Mouse (Mus musculus): ENCODE measurements around the gene Dppa3. TPM values are rescaled to one million over a fixed set of nuclear protein-coding genes. Genes with fewer than 3 reads are reported as not detected.
A peak's percentile ranks its signal among the peaks of the same experiment; 100 is the strongest.

Gene Dppa3
- polyA plus RNA-seq, 1 experiment from 2014 or later = not detected

DNA sequence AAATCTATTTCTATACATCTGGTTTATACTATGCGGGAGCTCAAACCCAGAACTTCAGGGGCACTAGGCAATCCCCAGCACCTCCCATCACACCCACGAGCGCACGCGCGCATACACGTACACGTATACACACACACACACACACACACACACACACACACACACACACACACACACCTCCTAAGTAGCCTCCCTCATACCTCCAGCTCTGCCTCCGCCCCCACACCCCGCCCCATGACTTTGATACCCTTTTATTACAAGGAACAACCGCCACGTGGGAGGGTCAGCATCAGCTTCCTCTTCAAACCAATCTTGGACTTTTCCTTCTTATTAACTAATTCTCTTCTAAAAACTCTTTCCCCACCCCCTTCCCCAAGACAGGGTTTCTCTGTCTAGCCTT, 18.5 kb upstream of the Dppa3 start:
- peaks cover 6% of the 10 kb centered on the region; the same call in 1 of the 2 replicates for H3K4me1 ChIP-seq (ENCODE audit: control insufficient read depth, insufficient read depth, low read length)
- H3K27ac ChIP-seq (ENCODE audit: low read length) = no peak overlapping the region
- H3K9ac ChIP-seq (ENCODE audit: low read length) = no peak overlapping the region
- H3K4me2 ChIP-seq (ENCODE audit: low read depth, low read length) = no peak overlapping the region
- ATAC-seq (replicated peaks; ENCODE audit: extremely low read depth, insufficient read depth, low FRiP score) = no peak
- no peaks in the 10 kb centered on the region for H3K27me3 ChIP-seq (ENCODE audit: control insufficient read depth, insufficient read depth, low read length)
- 85% methylated on average over 12 of the region's 12 CpGs for WGBS
- H3K4me3 ChIP-seq (ENCODE audit: low read length) = no peak overlapping the region
- H3K36me3 ChIP-seq (ENCODE audit: control insufficient read depth, insufficient read depth) = no peaks in the 10 kb centered on the region
- no peaks in the 10 kb centered on the region for H3K9me3 ChIP-seq (replicated peaks; ENCODE audit: control insufficient read depth, low read length)

DNA sequence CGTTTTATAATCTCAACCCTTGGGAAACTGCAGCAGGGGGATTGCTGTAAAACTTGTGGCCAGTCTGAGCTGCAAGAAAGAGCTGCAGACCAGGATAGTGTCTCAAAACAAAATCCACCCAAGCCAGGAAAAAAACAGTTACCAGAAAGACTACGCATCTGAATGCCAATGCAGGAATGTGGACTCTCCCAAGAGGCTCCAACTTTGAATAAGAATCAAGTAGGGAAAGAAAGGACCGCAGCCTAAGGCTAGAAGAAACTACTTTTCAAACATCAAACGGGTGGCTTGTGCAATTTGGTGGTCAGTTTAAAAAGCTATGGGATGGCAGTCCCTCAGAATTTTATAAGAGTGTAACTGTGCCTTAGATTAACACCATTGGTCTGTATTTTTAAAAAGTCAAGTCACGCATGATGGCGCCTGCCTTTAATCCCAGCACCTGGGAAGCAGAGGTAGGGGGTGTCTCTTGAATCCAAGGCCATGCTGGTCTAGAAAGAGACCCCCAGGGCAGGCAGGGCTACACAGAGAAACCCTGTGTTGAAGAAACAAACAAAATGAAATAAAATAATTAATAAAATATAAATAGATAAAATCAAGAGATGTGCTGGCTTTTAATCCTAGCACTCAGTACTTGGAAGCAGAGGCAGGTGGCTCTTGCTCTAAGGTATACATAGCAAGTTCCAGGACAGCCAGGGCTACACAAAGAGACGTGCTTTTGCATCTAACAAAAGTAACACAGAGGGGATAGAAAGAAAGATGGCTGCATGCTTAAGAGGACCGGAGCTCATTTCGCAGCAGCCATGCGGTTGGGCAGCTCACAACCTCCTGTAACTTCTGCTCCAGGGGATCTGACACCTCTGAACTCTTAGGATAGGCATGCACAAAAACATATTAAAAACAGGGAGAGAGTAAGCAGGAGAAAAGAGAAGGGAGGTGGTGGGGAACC, 17.5 kb upstream of the Dppa3 start:
- 79% methylated on average over 10 of the region's 10 CpGs for WGBS
- no peak overlapping the region for H3K4me3 ChIP-seq (ENCODE audit: low read length)

DNA sequence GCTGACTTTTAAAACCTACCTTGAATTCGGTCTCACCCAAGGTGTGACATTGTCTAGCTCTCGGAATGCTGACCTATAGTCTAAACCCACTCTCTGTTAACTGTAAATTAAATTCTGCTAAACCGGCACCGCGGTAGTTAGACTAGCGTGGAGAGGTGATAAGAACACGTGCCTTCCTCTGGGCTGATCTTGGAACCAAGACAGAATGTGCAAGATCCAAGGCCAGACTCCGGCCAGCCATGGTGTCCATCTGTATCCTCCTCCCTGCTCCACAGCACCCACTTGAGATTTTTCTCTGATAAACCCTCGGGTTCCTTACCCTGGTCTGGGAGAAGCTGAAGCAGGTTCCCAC, 16.9 kb upstream of the Dppa3 start:
- peak overlapping the region; percentile 44; the same call in 1 of the 2 replicates for H3K4me2 ChIP-seq (ENCODE audit: low read depth, low read length)
- 33% methylated on average over 9 of the region's 9 CpGs for WGBS

More for the DNA sequence above, 17.5 kb upstream of the Dppa3 start:
- H3K27ac ChIP-seq (ENCODE audit: low read length) = no peak overlapping the region
- no peak for ATAC-seq (replicated peaks; ENCODE audit: extremely low read depth, insufficient read depth, low FRiP score)
- H3K4me1 ChIP-seq (ENCODE audit: control insufficient read depth, insufficient read depth, low read length) = peaks cover 3% of the 10 kb centered on the region; the same call in 1 of the 2 replicates
- no peaks in the 10 kb centered on the region for H3K27me3 ChIP-seq (ENCODE audit: control insufficient read depth, insufficient read depth, low read length)
- H3K36me3 ChIP-seq (ENCODE audit: control insufficient read depth, insufficient read depth) = no peaks in the 10 kb centered on the region
- H3K9ac ChIP-seq (ENCODE audit: low read length) = no peak overlapping the region
- H3K9me3 ChIP-seq (replicated peaks; ENCODE audit: control insufficient read depth, low read length) = no peaks in the 10 kb centered on the region
- no peak overlapping the region for H3K4me2 ChIP-seq (ENCODE audit: low read depth, low read length)

DNA sequence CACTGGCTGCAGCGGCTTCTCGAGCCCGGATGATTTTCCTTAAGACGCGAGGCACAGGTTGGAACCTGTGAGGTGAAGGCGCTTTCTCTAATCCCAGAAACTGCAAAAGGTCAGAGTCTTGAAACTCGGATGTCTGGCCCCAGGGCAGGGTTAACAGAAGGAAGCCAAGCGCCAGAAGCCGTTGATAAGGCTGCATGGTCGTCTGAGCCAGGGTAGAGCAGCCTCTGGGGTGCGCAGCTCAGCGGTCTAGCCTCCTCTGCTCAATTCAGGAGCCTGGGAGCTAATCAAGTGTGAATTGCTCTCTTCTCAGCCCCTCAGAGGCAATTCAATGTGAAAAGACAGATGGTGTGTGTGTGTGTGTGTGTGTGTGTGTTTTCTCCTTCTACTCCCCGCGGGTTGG, 16.4 kb upstream of the Dppa3 start, which contains the start of gene Gdf3:
Gene Gdf3 (minus strand): TSS at position 317 of the 400 bp plus-strand sequence.
- WGBS = 23% methylated on average over 14 of the region's 14 CpGs
- no peak within 1 kb of the TSS for H3K27ac ChIP-seq (ENCODE audit: low read length)
- no peaks in the 10 kb centered on the region for H3K36me3 ChIP-seq (ENCODE audit: control insufficient read depth, insufficient read depth)
- peaks cover 3% of the 10 kb centered on the region; the same call in 1 of the 2 replicates for H3K4me1 ChIP-seq (ENCODE audit: control insufficient read depth, insufficient read depth, low read length)
- H3K9me3 ChIP-seq (replicated peaks; ENCODE audit: control insufficient read depth, low read length) = no peaks in the 10 kb centered on the region
- ATAC-seq (replicated peaks; ENCODE audit: extremely low read depth, insufficient read depth, low FRiP score) = no peak
- peak within 1 kb of the TSS; percentile 4; the same call in 1 of the 2 replicates for H3K4me3 ChIP-seq (ENCODE audit: low read length)
- H3K4me2 ChIP-seq (ENCODE audit: low read depth, low read length) = peak within 1 kb of the TSS; percentile 44; the same call in 1 of the 2 replicates
- no peaks in the 10 kb centered on the region for H3K27me3 ChIP-seq (ENCODE audit: control insufficient read depth, insufficient read depth, low read length)
- H3K9ac ChIP-seq (ENCODE audit: low read length) = no peak within 1 kb of the TSS

More for the DNA sequence above, 16.9 kb upstream of the Dppa3 start:
- Histone ChIP-seq H3K4me1 (ENCODE audit: control insufficient read depth, insufficient read depth, low read length) (peaks cover 3% of the 10 kb centered on the region; the same call in 1 of the 2 replicates), H3K27me3 (ENCODE audit: control insufficient read depth, insufficient read depth, low read length) (no peaks in the 10 kb centered on the region), H3K9me3 (replicated peaks; ENCODE audit: control insufficient read depth, low read length) (no peaks in the 10 kb centered on the region), H3K27ac (ENCODE audit: low read length) (no peak overlapping the region), H3K4me3 (ENCODE audit: low read length) (no peak overlapping the region; the same call in 1 of the 2 replicates), H3K36me3 (ENCODE audit: control insufficient read depth, insufficient read depth) (no peaks in the 10 kb centered on the region), H3K9ac (ENCODE audit: low read length) (no peak overlapping the region)
- no peak for ATAC-seq (replicated peaks; ENCODE audit: extremely low read depth, insufficient read depth, low FRiP score)

GRCm38 (mm10) chr6:122612426-122612825, 13.8 kb upstream of the Dppa3 start:
- H3K36me3 ChIP-seq (ENCODE audit: control insufficient read depth, insufficient read depth) = no peaks in the 10 kb centered on the region
- no peaks in the 10 kb centered on the region for H3K9me3 ChIP-seq (replicated peaks; ENCODE audit: control insufficient read depth, low read length)
- 70% methylated on average over 4 of the region's 4 CpGs for WGBS
- no peak overlapping the region for H3K27ac ChIP-seq (ENCODE audit: low read length)
- H3K9ac ChIP-seq (ENCODE audit: low read length) = no peak overlapping the region
- no peak for ATAC-seq (replicated peaks; ENCODE audit: extremely low read depth, insufficient read depth, low FRiP score)
- H3K27me3 ChIP-seq (ENCODE audit: control insufficient read depth, insufficient read depth, low read length) = no peaks in the 10 kb centered on the region
- no peak overlapping the region for H3K4me3 ChIP-seq (ENCODE audit: low read length)
- H3K4me1 ChIP-seq (ENCODE audit: control insufficient read depth, insufficient read depth, low read length) = peaks cover 3% of the 10 kb centered on the region; the same call in 1 of the 2 replicates
- no peak overlapping the region for H3K4me2 ChIP-seq (ENCODE audit: low read depth, low read length)

- Histone ChIP-seq H3K9me3 (replicated peaks; ENCODE audit: control insufficient read depth, low read length) (no peaks in the 10 kb centered on the region), H3K36me3 (ENCODE audit: control insufficient read depth, insufficient read depth) (no peaks in the 10 kb centered on the region), H3K27ac (ENCODE audit: low read length) (no peak overlapping the region), H3K27me3 (ENCODE audit: control insufficient read depth, insufficient read depth, low read length) (no peaks in the 10 kb centered on the region), H3K9ac (ENCODE audit: low read length) (no peak overlapping the region), H3K4me2 (ENCODE audit: low read depth, low read length) (no peak overlapping the region), H3K4me1 (ENCODE audit: control insufficient read depth, insufficient read depth, low read length) (peaks cover 3% of the 10 kb centered on the region; the same call in 1 of the 2 replicates), H3K4me3 (ENCODE audit: low read length) (no peak overlapping the region)
- 53% methylated on average over 2 of the region's 2 CpGs for WGBS
- ATAC-seq (replicated peaks; ENCODE audit: extremely low read depth, insufficient read depth, low FRiP score) = no peak
These were observed 12.2 kb upstream of the Dppa3 start for GRCm38 (mm10) chr6:122614047-122614446.

DNA sequence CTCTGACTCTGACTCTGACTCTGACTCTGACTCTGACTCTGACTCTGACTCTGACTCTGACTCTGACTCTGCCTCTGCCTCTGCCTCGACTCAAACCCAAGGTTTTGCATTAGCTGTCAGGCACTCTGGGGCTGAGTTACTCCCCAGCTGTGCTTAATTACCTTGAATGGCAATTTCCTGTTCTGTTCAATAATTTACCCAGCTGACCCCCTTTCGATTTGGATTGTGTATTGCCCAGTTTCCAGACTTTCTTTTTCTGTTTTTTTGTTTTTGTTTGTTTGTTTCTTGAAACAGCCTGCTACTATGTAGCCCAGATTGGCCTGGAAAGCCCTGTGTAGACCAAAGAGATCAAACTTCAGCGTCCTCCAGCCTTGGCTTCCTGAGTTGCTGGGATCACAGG, 10.2 kb upstream of the Dppa3 start:
- H3K9ac ChIP-seq (ENCODE audit: low read length) = no peak overlapping the region
- 59% methylated on average over 3 of the region's 3 CpGs for WGBS
- no peaks in the 10 kb centered on the region for H3K27me3 ChIP-seq (ENCODE audit: control insufficient read depth, insufficient read depth, low read length)
- no peaks in the 10 kb centered on the region for H3K36me3 ChIP-seq (ENCODE audit: control insufficient read depth, insufficient read depth)
- no peak overlapping the region for H3K4me3 ChIP-seq (ENCODE audit: low read length)
- no peak overlapping the region for H3K4me2 ChIP-seq (ENCODE audit: low read depth, low read length)
- no peak for ATAC-seq (replicated peaks; ENCODE audit: extremely low read depth, insufficient read depth, low FRiP score)
- no peaks in the 10 kb centered on the region for H3K4me1 ChIP-seq (ENCODE audit: control insufficient read depth, insufficient read depth, low read length)
- no peaks in the 10 kb centered on the region for H3K9me3 ChIP-seq (replicated peaks; ENCODE audit: control insufficient read depth, low read length)
- H3K27ac ChIP-seq (ENCODE audit: low read length) = no peak overlapping the region

GRCm38 (mm10) chr6:122621066-122621465, 5.1 kb upstream of the Dppa3 start:
- ATAC-seq (replicated peaks; ENCODE audit: extremely low read depth, insufficient read depth, low FRiP score) = no peak
- no peaks in the 10 kb centered on the region for H3K9me3 ChIP-seq (replicated peaks; ENCODE audit: control insufficient read depth, low read length)
- no peaks in the 10 kb centered on the region for H3K36me3 ChIP-seq (ENCODE audit: control insufficient read depth, insufficient read depth)
- H3K27ac ChIP-seq (ENCODE audit: low read length) = no peak overlapping the region
- no peaks in the 10 kb centered on the region for H3K27me3 ChIP-seq (ENCODE audit: control insufficient read depth, insufficient read depth, low read length)
- H3K4me2 ChIP-seq (ENCODE audit: low read depth, low read length) = no peak overlapping the region
- no peak overlapping the region for H3K4me3 ChIP-seq (ENCODE audit: low read length)
- no peak overlapping the region for H3K9ac ChIP-seq (ENCODE audit: low read length)
- 93% methylated on average over 6 of the region's 6 CpGs for WGBS
- H3K4me1 ChIP-seq (ENCODE audit: control insufficient read depth, insufficient read depth, low read length) = no peaks in the 10 kb centered on the region

- 49% methylated on average over 5 of the region's 5 CpGs for WGBS
These were observed 1.7 kb upstream of the Dppa3 start for GRCm38 (mm10) chr6:122624480-122624879.

More at GRCm38 (mm10) chr6:122624480-122624879, 1.7 kb upstream of the Dppa3 start:
- no peak overlapping the region for H3K4me2 ChIP-seq (ENCODE audit: low read depth, low read length)
- no peak overlapping the region for H3K9ac ChIP-seq (ENCODE audit: low read length)
- H3K27me3 ChIP-seq (ENCODE audit: control insufficient read depth, insufficient read depth, low read length) = no peaks in the 10 kb centered on the region
- ATAC-seq (replicated peaks; ENCODE audit: extremely low read depth, insufficient read depth, low FRiP score) = no peak
- no peaks in the 10 kb centered on the region for H3K36me3 ChIP-seq (ENCODE audit: control insufficient read depth, insufficient read depth)
- no peak overlapping the region for H3K27ac ChIP-seq (ENCODE audit: low read length)
- H3K4me3 ChIP-seq (ENCODE audit: low read length) = no peak overlapping the region
- no peaks in the 10 kb centered on the region for H3K4me1 ChIP-seq (ENCODE audit: control insufficient read depth, insufficient read depth, low read length)
- no peaks in the 10 kb centered on the region for H3K9me3 ChIP-seq (replicated peaks; ENCODE audit: control insufficient read depth, low read length)
